10 mouse cellular contexts compared by ENCODE assay signal in the genomic region with DNA sequence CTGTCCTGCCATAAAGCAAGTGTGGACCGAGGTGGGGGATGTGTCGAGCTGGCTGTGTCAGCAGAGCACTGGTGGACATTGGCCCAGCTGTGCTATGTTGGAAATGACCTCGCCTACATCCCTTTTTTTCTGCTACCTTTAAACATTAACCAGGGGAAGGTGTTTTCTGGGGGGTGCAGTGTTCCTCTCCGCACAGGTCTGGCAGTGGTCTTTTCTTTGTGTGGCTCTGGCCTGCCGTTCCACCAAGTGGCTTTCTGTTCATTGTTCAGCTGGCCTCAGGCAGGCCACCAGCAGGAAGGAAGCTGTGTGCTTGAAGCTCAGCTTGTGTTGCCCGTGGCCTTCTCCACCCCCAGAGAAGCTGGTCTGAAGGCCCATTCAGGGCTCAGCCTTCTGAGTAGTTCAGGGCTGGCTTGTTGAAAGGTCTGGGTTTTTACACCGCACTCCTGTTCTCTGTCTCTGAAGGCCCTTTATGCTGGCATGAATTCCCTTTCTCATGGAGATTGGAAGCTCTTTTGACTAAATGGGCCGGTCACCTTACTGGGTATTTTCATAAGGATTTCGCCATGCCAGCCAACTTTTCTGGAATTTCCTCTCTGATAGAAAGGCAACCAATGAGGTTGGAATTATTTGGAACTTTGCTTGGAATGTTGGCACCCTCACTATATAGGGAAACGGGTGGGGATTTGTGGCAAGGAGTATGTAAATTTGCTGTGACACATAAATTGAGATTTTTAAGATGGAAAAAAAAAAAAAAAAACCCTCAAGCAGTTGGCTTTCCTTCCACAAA. TPM values are rescaled to one million over a fixed set of nuclear protein-coding genes. Genes with fewer than 3 reads are reported as not detected.
DNase-seq lines count a peak whose midpoint lies in the region; ATAC-seq and TF ChIP-seq lines count a peak whose summit lies in the region.
"Had no signal": no experiment of that assay in that cellular context is flagged by ENCODE, and none has a peak within 500 bp of the region (broad histone marks: within the 10 kb centered on the region; RNA-seq: fewer than 3 reads in every experiment).

No protein-coding gene starts in this region.

- H3K36me3 ChIP-seq in hindbrain, embryonic 12.5 days = no peaks in the 10 kb centered on the region
- no peaks in the 10 kb centered on the region for H3K36me3 ChIP-seq in limb, embryonic 15.5 days
- no peaks in the 10 kb centered on the region for H3K36me3 ChIP-seq in small intestine, adult 2 months (ENCODE audit: control insufficient read depth, insufficient read depth, low read length)

- peak overlapping the region; percentile 61 for H3K27ac ChIP-seq in layer of hippocampus, adult 2 months
- H3K27ac ChIP-seq in hindbrain, embryonic 12.5 days = peak overlapping the region; percentile 68
- H3K27ac ChIP-seq in limb, embryonic 15.5 days = peak overlapping the region; percentile 80
- peak overlapping the region; percentile 88 for H3K27ac ChIP-seq in small intestine, adult 2 months (ENCODE audit: insufficient read depth, low read depth, low read length)

- 0 out of 2 replicates have a peak overlapping the region, but pooled peaks have one; percentile 8 for H3K4me2 ChIP-seq in hindbrain, embryonic 12.5 days (replicated peaks)
- H3K4me2 ChIP-seq in limb, embryonic 15.5 days = peak overlapping the region; percentile 10; the same call in 1 of the 2 replicates

- DNase-seq in layer of hippocampus, adult 2 months (ENCODE audit: low spot score in 2 of 2) = peak in 1 of 2 experiments; percentile 25
- no peak for DNase-seq in layer of hippocampus, adult 8-10 months (ENCODE audit: low spot score in 2 of 2)
- peak; percentile 94 for DNase-seq in fibroblast of lung, adult 2 months (ENCODE audit: low read depth)
- DNase-seq in urinary bladder, postnatal 25 days (ENCODE audit: low spot score) = no peak
- DNase-seq in c-Kit-positive CD71-positive TER-119-positive erythroid progenitor cells, embryonic 14.5 days (ENCODE audit: low spot score) = no peak

- peaks cover 25% of the 10 kb centered on the region for H3K4me1 ChIP-seq in hindbrain, embryonic 12.5 days
- peaks cover 62% of the 10 kb centered on the region for H3K4me1 ChIP-seq in limb, embryonic 15.5 days
- H3K4me1 ChIP-seq in small intestine, adult 2 months (ENCODE audit: control insufficient read depth, insufficient read depth, insufficient read length, low read length) = peaks cover 29% of the 10 kb centered on the region; the same call in 1 of the 2 replicates

- 0 out of 2 replicates have a peak, but pooled peaks have one; percentile 40 for ATAC-seq in hindbrain, embryonic 12.5 days (ENCODE audit: low FRiP score)
- ATAC-seq in limb, embryonic 15.5 days (ENCODE audit: insufficient number of reproducible peaks, low FRiP score, low TSS enrichment, low read depth) = peak; percentile 66

- no peaks in the 10 kb centered on the region for H3K9me3 ChIP-seq in hindbrain, embryonic 12.5 days (replicated peaks)
- H3K9me3 ChIP-seq in limb, embryonic 15.5 days = no peaks in the 10 kb centered on the region; the same call in 1 of the 2 replicates

- no peak overlapping the region for H3K4me3 ChIP-seq in layer of hippocampus, adult 2 months
- H3K4me3 ChIP-seq in hindbrain, embryonic 12.5 days = no peak overlapping the region
- H3K4me3 ChIP-seq in limb, embryonic 15.5 days = no peak overlapping the region
- peak overlapping the region; percentile 44 for H3K4me3 ChIP-seq in small intestine, adult 2 months (ENCODE audit: low read depth, low read length)

- TF ChIP-seq CTCF in layer of hippocampus, adult 2 months (conservative IDR thresholded peaks at IDR 0.05) = no peak
- TF ChIP-seq CTCF in small intestine, adult 2 months (IDR thresholded peaks at IDR 0.05; ENCODE audit: extremely low read depth, insufficient read length, insufficient replicate concordance, low read depth, low read length) = no peak

- 25% methylated on average over 10 of the region's 10 CpGs for WGBS in hindbrain, embryonic 12.5 days
- WGBS in limb, embryonic 15.5 days = 34% methylated on average over 10 of the region's 10 CpGs
- 21% methylated on average over 10 of the region's 10 CpGs for WGBS in small intestine, adult 2 months

- no peaks in the 10 kb centered on the region for H3K27me3 ChIP-seq in hindbrain, embryonic 12.5 days
- H3K27me3 ChIP-seq in limb, embryonic 15.5 days = no peaks in the 10 kb centered on the region
- H3K27me3 ChIP-seq in small intestine, adult 2 months (ENCODE audit: control insufficient read depth, insufficient read depth, low read length) = no peaks in the 10 kb centered on the region

- TF ChIP-seq POLR2A in small intestine, adult 2 months (IDR thresholded peaks at IDR 0.05; ENCODE audit: low read depth, low read length) = no peak

- H3K9ac ChIP-seq in hindbrain, embryonic 12.5 days = peak overlapping the region; percentile 19; the same call in 1 of the 2 replicates
- H3K9ac ChIP-seq in limb, embryonic 15.5 days = no peak overlapping the region

RNA-seq across cellular contexts. Expression of gene Flnb, which starts 8.6 kb away (rescaled TPM):
- 10 to 100 TPM; 61.8 to 77.9 TPM for total RNA-seq in layer of hippocampus, adult 2 months (2021)
- total RNA-seq in layer of hippocampus, adult 8-10 months (2022) = 10 to 100 TPM; 61.3 to 89.9 (median 77.8) TPM
- polyA plus RNA-seq in hindbrain, embryonic 12.5 days (2016; fragmentation: Nextera tagmentation; extraction: Ambion mirVana) = 32.4 and 37.3 TPM in 2 replicates
- polyA plus RNA-seq in limb, embryonic 15.5 days (2015; fragmentation: Nextera tagmentation; extraction: Ambion mirVana) = 27.6 and 33.0 TPM in 2 replicates
- polyA plus RNA-seq in small intestine, adult 2 months (2012; rRNA removed) = 28.6 and 54.8 TPM in 2 replicates

RNA-seq across cellular contexts. Expression of gene Gm26661, which starts 35.0 kb away (rescaled TPM):
- total RNA-seq in layer of hippocampus, adult 2 months (2021) = not detected
- total RNA-seq in layer of hippocampus, adult 8-10 months (2022) = not detected
- not detected in 2 replicates for polyA plus RNA-seq in hindbrain, embryonic 12.5 days (2016; fragmentation: Nextera tagmentation; extraction: Ambion mirVana)
- polyA plus RNA-seq in limb, embryonic 15.5 days (2015; fragmentation: Nextera tagmentation; extraction: Ambion mirVana) = not detected in 2 replicates
- 0.61 TPM in 1 of 2 replicates, not detected in the other for polyA plus RNA-seq in small intestine, adult 2 months (2012; rRNA removed)
- total RNA-seq: ES-E14; left cerebral cortex, postnatal 14 days had no signal
